Mouse (Mus musculus) liver, embryonic 14.5 days (tissue): ENCODE measurements around the gene Zfp142.

ENCODE experiments used
- CTCF ChIP-seq: IDR thresholded peaks from 2 replicates; pipeline ENCODE4 v1.5.1; 2016; ENCODE audit warnings: antibody characterized with exemption, low read depth, control low read depth
- EP300 ChIP-seq: IDR thresholded peaks from 2 replicates; pipeline ENCODE4 v1.6.1; 2016; ENCODE audit warnings: antibody characterized with exemption, low read depth

DNA sequence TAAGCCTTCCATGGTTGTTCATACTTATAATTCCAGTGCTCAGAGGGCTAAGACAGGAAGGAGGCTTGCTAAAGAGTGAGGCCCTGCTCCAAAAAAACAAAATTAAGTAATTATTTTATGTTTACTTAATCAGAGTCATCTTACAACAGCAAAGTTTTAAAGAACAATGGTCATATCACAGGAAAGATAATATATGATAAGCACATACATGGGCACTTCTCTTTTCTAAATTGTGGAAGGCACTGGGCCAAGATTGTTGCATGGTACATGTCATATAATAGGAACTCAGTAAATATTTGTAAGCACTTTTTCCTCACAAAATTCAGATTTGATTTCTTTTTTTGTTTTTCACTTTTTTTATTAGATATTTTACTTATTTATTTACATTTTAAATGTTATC, 68.2 kb downstream of the Zfp142 start:
- TF ChIP-seq CTCF: no peak
- TF ChIP-seq EP300: no peak
